Mouse (Mus musculus) thymus, postnatal 0 days (tissue): ENCODE results near the gene Egflam. TPM values are rescaled to one million over a fixed set of nuclear protein-coding genes. Genes with fewer than 3 reads are reported as not detected.

Experiments
- DNase-seq: peaks from one replicate; pipeline ENCODE4 v3.0.0-alpha.2; 2015; ENCODE audit warnings: low spot score
- polyA plus RNA-seq: library from polyadenylated mRNA; unstranded; fragments of >200 nt; fragmentation: Nextera tagmentation; extraction: Ambion mirVana; gene quantifications from 2 replicates; pipeline ENCODE4 v1.2.1, GENCODE M21; 2015

The Egflam gene
- 5.1 and 6.0 TPM in 2 replicates for polyA plus RNA-seq

DNA sequence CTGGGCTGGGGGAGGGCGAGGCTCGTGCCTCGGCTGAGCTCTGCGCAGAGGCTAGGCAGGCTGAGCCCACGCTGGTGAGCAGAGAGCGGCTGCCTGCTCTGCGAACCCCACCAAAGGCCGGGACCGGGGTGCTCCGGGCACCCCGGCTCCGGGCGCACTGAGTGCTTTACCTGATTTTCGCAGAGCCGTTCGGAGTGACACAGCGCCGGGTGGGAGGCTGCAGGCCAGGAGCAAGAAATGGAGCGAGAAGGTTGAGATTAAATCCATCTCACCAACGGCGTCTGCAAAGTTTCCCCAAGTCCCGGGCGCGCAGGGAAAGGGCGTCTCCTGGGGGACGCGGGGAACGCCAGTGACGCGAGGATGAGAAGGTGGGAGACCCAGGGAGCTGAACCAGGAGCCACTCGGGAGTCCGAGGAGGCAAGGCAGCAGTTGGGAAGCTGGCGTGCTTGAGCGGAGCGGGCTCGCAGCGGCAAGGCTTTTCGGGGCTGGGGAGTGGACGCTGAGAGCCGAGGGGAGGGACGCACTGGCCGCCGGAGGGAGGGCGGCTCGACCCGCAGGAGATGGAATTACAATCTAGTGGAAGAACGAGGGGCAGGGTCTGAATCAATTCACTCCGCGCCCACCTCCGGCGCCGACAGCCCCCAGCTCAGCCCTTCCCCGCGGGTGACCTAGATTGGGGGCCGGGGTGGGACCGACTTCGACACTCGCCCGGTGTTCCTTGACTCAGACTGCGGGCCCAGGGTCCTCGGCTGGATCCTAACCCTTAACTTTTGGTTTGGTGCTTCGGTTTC, at the start of gene Egflam:
Gene Egflam, minus strand, starts transcription at position 578 of the 791 bp plus-strand sequence.
- DNase-seq, result no peak

DNA sequence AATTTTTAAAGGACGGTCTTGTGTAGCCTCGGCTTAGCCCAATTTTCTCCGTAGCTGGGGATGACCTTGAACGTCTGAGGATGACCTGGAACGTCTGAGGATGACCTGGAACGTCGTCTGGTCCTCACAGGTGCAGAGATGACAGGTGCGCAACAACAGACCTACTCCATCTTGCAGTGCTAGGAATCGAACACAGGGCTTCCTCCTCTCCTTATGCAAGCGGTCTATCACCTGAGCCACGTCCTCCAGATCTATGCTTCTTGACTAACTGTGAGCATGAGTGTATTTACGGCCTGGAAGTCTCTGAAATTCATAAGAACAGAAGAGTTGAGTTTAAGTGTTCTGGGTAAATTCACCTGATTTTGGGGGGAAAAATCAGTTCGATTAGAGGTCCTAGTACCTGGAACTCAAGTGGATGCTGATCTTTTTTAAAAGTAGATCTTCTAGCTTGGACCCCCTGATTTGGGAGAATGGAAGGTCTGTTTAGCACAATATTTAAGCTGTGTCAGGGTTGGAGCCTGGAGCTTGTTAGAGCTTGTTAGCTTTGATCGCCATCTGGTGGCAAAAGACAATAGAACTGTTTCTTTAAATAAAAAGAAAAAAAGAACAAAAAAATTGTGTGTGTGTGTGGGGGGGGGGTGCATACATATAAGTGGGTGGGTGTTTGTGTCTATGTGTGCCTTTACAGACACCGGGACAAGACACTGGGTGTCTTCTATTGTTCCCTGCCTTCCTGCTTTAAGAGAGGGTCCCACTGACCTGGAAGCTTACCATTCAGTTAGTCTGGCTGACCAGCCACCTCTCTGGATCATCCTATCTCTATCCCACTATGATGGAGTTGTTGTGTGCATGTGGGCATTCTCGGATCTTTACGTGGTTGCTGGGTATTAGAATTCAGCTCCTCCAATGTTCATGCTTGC, 45.5 kb upstream of the Egflam start:
- DNase-seq, result peak; percentile 13

- DNase-seq, result no peak
These were observed 44.2 kb upstream of the Egflam start for GRCm38 (mm10) chr15:7442148-7443100.

DNA sequence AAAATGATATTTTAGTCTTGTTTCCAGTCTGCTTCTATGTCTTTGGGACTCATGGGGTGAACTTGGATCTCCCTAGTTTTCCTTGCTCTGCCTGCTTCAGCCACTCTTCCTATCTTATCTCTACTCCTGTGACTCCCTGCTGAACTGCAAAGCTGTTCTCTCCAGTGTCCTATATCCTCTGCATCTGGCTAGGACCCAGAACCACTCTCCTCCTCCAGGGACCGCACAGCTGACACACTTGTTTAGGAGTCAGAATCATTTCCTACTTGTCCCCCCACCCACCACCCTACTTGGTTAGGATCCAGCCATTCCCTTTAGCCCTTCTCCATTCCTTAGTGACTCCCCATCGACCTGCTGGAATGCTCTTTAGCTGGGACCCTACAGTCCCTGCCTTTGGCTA, 26.1 kb upstream of the Egflam start:
- DNase-seq, result no peak

- DNase-seq, result no peak
These were observed 6.3 kb upstream of the Egflam start for GRCm38 (mm10) chr15:7404521-7404920.

GRCm38 (mm10) chr15:7398609-7399540, 680 bp upstream of the Egflam start:
- DNase-seq, result no peak

- DNase-seq, result no peak
These were observed 763 bp downstream of the Egflam start for GRCm38 (mm10) chr15:7397446-7397817.

DNA sequence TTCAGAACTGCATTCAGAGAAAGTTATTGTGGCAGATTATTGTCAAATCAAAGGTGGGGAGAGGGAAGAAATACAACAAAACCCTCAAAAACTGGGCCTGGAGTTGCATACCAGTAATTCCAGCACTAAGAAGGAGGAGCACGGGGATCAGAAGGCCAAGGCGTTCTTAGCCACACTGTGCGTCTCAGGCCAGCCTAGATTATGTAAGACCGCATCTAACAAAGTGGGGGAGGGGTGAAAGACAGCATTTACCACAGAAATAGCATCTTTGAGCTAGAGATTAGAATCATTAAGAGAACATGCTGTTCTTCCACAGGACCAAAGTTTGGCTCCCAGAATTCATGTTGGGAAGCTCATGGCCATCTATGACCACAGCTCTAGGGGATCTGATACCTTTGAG, 14.8 kb downstream of the Egflam start:
- no peak for DNase-seq

GRCm38 (mm10) chr15:7382457-7382856, 15.7 kb downstream of the Egflam start:
- DNase-seq, result no peak

GRCm38 (mm10) chr15:7352635-7353051, 45.6 kb downstream of the Egflam start:
- DNase-seq, result no peak

- no peak for DNase-seq
These were observed 57.4 kb downstream of the Egflam start for GRCm38 (mm10) chr15:7340703-7341309.

DNA sequence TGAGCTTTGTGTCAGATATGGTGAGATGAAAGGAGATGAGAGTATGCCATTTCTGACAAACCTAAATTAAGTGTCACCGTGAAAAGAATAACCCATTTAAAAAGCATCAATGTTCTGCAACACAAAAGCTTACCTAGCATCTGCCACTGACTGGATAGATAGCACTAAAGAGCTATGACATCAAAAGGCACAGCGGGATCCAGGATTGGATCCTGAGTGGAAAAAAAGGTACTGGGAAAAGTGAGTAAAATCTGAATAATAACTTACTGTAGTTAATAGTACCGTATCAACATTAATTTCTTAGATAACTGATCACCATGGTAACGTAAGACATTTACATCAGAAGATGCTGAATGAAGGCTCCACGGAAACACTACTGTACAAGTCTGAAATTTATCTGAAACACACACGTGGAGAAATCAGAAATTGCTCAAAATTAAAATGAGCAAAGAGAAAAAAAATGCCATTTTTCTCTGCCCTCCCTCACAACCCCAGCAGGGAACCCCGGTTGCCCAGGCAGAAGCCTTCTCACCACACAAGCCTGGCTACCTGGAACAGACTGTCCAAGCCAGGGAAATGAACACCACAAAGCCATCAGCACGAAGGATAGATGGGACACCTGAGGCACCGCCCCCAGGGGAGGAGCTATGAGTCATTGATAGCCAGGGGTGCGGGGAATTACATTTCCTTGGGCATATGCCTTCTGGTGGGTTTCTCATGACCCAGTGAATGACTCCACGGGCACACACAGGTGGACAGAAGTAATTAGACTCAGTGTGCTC, 63.5 kb downstream of the Egflam start:
- no peak for DNase-seq

- DNase-seq, result no peak
These were observed 65.3 kb downstream of the Egflam start for GRCm38 (mm10) chr15:7332875-7333274.

- no peak for DNase-seq
These were observed 75.4 kb downstream of the Egflam start for GRCm38 (mm10) chr15:7322599-7323311.

GRCm38 (mm10) chr15:7320901-7321300, 77.3 kb downstream of the Egflam start:
- no peak for DNase-seq

DNA sequence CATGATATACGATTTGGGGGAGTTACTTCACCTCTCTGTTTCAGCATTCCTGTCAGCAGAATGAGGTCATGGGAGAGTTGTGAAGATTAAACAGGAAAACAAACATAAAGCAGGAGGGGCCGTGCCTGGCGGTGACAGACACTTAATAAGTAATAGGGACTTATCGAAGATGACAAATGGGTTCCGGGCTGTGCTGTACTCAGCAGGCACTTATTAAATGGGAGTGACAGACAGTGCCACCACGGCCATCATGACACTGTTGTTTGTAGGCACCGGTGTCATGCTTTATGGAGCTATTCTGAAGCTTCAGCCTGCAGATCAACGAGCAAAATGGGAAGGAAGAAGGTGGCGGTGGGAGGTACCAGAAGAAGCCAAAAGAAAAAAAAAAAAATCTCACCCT, 82.7 kb downstream of the Egflam start:
- no peak for DNase-seq

GRCm38 (mm10) chr15:7308711-7309110, 89.5 kb downstream of the Egflam start:
- DNase-seq, result no peak

DNA sequence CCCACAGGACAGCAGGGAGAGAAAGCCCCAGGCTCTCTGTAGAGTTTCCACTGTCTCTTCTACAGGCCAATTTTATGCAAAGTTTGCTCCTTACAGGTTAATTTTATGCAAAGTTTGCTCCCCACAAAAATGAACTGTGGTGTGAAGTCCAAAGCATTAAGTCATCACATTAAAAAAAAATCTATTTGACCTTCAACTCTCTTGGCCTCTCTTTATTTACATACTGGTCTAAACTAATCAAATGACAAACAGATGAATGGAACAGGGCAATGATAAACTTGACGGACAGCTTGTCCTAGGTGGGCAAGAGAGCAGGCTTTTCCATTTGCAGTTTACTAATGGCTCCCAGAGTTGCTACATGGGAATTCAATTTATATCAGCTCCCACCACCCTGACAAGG, 98.3 kb downstream of the Egflam start:
- no peak for DNase-seq
